Mouse (Mus musculus) neural tube, embryonic 12.5 days (tissue): Measurements from ENCODE around the gene Mdm4. TPM values are rescaled to one million over a fixed set of nuclear protein-coding genes. Genes with fewer than 3 reads are reported as not detected.
"Not testable (repeated sequence)": the region's sequence is repeated elsewhere in the genome, so short reads cannot be mapped to it uniquely, and the experiment has no call there.

Source experiments
- ATAC-seq: fragments of 200-750 bp; cut with Nextera tagmentation; 2 replicates; pipeline ENCODE4 v1.8.0; 2017; ENCODE audit warnings: low read depth, mild to moderate bottlenecking, moderate TSS enrichment, moderate library complexity; ENCODE audit not compliant: low FRiP score
- H3K27ac ChIP-seq: fragments of 300-500 bp; sonication (generic); 2 replicates; pipeline ENCODE4 v1.5.1; 2016
- H3K27me3 ChIP-seq: fragments of 300-500 bp; sonication (generic); replicated peaks from 2 replicates; pipeline ENCODE4 v1.6.1; 2016; ENCODE audit warnings: mild to moderate bottlenecking
- H3K36me3 ChIP-seq: fragments of 300-500 bp; sonication (generic); 2 replicates; pipeline ENCODE4 v1.6.1; 2016; ENCODE audit warnings: mild to moderate bottlenecking
- H3K4me1 ChIP-seq: fragments of 300-500 bp; sonication (generic); 2 replicates; pipeline ENCODE4 v1.6.1; 2016
- H3K4me2 ChIP-seq: fragments of 300-500 bp; sonication (generic); replicated peaks from 2 replicates; pipeline ENCODE4 v1.6.1; 2016; ENCODE audit warnings: mild to moderate bottlenecking
- H3K4me3 ChIP-seq: fragments of 300-500 bp; sonication (generic); 2 replicates; pipeline ENCODE4 v1.5.1; 2016
- H3K9ac ChIP-seq: fragments of 300-500 bp; sonication (generic); 2 replicates; pipeline ENCODE4 v1.6.1; 2016; ENCODE audit warnings: mild to moderate bottlenecking
- H3K9me3 ChIP-seq: fragments of 300-500 bp; sonication (generic); 2 replicates; pipeline ENCODE4 v1.6.1; 2016; ENCODE audit warnings: mild to moderate bottlenecking
- WGBS: fragments of 180-500 bp; shearing (Covaris S2); methylation state at CpG from one replicate; pipeline ENCODE4 v1.1.7; 2016; 5-methylcytosine and 5-hydroxymethylcytosine counted together
- polyA plus RNA-seq: library from polyadenylated mRNA; unstranded; fragments of >200 nt; fragmentation: Nextera tagmentation; extraction: Ambion mirVana; gene quantifications from 2 replicates; pipeline ENCODE4 v1.2.1, GENCODE M21; 2016

Gene Mdm4
- polyA plus RNA-seq, 1 experiment from 2014 or later, result 39.2 TPM

- peak overlapping the region; percentile 88 for H3K4me3 ChIP-seq
- 0 out of 2 replicates have a peak overlapping the region, but pooled peaks have one; percentile 50 for H3K9ac ChIP-seq
- WGBS, result 43% methylated on average over 19 of the region's 23 CpGs
- not testable (repeated sequence) for H3K27ac ChIP-seq, ATAC-seq, H3K4me1 ChIP-seq, H3K36me3 ChIP-seq, H3K27me3 ChIP-seq, H3K9me3 ChIP-seq
- H3K4me2 ChIP-seq, result peak overlapping the region; percentile 63
Observed at GRCm38 (mm10) chr1:133025796-133026190, 4.6 kb downstream of the Mdm4 start.

GRCm38 (mm10) chr1:133025051-133025795, 5.1 kb downstream of the Mdm4 start:
- H3K4me2 ChIP-seq, result peak overlapping the region; percentile 63
- WGBS, result under 1% methylated on average over 40 of the region's 40 CpGs
- no peaks in the 10 kb centered on the region; the same call in 1 of the 2 replicates for H3K36me3 ChIP-seq
- H3K4me3 ChIP-seq, result peak overlapping the region; percentile 88
- H3K9me3 ChIP-seq, result no peaks in the 10 kb centered on the region
- H3K4me1 ChIP-seq, result 0 out of 2 replicates have a peak, but pooled peaks cover 4% of the 10 kb centered on the region
- peak overlapping the region; percentile 81 for H3K27ac ChIP-seq
- ATAC-seq, result peak; percentile 94
- no peaks in the 10 kb centered on the region for H3K27me3 ChIP-seq
- H3K9ac ChIP-seq, result peak overlapping the region; percentile 84

GRCm38 (mm10) chr1:133024426-133024825, 5.9 kb downstream of the Mdm4 start:
- H3K9me3 ChIP-seq, result no peaks in the 10 kb centered on the region
- H3K27me3 ChIP-seq, result no peaks in the 10 kb centered on the region
- no peak overlapping the region for H3K27ac ChIP-seq
- peak overlapping the region; percentile 63 for H3K4me2 ChIP-seq
- H3K36me3 ChIP-seq, result no peaks in the 10 kb centered on the region; the same call in 1 of the 2 replicates
- ATAC-seq, result peak; percentile 35; the same call in 1 of the 2 replicates
- 47% methylated on average over 7 of the region's 7 CpGs for WGBS
- H3K4me1 ChIP-seq, result 0 out of 2 replicates have a peak, but pooled peaks cover 4% of the 10 kb centered on the region
- H3K4me3 ChIP-seq, result peak overlapping the region; percentile 88
- peak overlapping the region; percentile 84 for H3K9ac ChIP-seq

DNA sequence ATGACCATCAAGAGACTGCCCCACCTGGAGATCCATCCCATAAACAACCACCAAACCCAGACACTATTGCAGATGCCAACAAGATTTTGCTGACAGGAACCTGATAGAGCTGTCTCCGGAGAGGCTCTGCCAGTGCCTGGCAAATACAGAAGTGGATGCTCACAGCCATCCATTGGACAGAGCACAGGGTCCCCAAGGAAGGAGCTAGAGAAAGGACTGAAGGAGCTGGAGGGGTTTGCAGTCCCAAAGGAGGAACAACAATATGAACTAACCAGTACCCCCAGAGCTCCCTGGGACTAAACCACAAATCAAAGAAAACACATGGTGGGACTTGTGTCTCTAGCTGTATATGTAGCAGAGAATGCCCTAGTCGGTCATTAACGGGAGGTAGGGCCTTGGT, 6.6 kb downstream of the Mdm4 start:
- H3K4me3 ChIP-seq, ATAC-seq, H3K9ac ChIP-seq, H3K36me3 ChIP-seq, H3K9me3 ChIP-seq, H3K27ac ChIP-seq, H3K27me3 ChIP-seq, H3K4me1 ChIP-seq: not testable (repeated sequence)
- WGBS, result 94% methylated on average over 3 of the region's 3 CpGs
- H3K4me2 ChIP-seq, result peak overlapping the region; percentile 63

DNA sequence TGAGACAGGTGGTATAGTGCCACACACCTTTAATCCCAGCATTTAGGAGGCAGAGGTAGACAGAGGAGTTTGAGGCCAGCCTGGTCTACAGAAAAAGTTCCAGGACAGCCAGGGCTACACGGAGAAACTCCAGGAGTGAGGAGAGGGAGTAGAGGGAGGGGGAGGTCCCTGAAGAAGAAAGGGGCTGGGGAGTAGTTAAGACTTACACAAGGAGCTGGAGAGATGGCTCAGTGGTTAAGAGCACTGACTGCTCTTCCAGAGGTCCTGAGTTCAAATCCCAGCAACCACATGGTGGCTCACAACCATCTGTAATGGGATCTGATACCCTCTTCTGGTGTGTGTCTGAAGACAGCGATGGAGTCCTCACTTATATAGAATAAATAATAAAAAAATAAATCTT, 8.4 kb downstream of the Mdm4 start:
- H3K9ac ChIP-seq, result not testable (repeated sequence)
- 96% methylated on average over 2 of the region's 2 CpGs for WGBS

GRCm38 (mm10) chr1:133021391-133021790, 9.0 kb downstream of the Mdm4 start:
- Histone ChIP-seq H3K9ac (no peak overlapping the region), H3K36me3 (peaks cover 19% of the 10 kb centered on the region), H3K4me1 (0 out of 2 replicates have a peak, but pooled peaks cover 4% of the 10 kb centered on the region), H3K27ac (no peak overlapping the region), H3K27me3 (no peaks in the 10 kb centered on the region), H3K4me3 (no peak overlapping the region), H3K9me3 (no peaks in the 10 kb centered on the region), H3K4me2 (no peak overlapping the region)
- 93% methylated on average over 7 of the region's 7 CpGs for WGBS
- no peak for ATAC-seq

More for the DNA sequence above, 8.4 kb downstream of the Mdm4 start:
- H3K4me2 ChIP-seq, H3K27ac ChIP-seq, H3K4me3 ChIP-seq, H3K9me3 ChIP-seq, H3K4me1 ChIP-seq, ATAC-seq, H3K27me3 ChIP-seq: not testable (repeated sequence)
- H3K36me3 ChIP-seq, result peaks cover 18% of the 10 kb centered on the region

DNA sequence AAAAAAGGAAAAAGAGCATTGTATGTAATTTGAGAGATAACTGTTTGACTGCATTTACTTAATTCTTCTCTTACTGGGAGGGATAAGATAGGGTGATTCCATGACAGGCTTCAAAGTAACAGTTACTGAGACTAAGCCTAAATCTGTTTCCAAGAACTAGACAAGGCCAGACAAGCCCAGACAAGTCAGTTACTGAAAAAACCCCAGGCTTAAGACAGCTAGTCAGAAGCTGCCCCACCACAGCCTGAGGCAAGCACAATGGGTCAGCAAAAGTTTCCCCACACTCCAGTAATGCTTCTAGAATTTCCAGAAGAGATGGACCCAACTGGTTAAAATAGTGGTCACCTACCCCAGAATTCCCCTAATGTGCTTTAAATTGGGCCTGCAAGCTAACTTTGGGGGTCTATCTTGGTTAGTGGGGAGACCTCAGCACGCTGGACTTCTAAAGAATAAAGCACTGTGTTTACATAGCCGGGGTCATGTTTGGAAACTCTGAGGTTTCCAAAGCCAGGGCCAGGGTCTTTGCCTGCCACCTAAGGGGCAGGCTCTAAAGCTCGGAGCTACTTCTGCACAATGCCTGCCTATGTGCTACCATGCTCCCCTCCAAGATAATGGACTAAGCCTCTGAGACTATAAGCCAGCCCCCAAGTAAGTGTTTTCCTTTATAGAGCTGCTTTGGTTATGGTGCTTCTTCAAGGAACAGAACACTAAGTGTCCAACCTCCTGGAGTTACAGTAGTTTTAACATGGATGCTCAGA, 10.0 kb downstream of the Mdm4 start:
- Histone ChIP-seq H3K27ac (no peak overlapping the region), H3K4me1 (0 out of 2 replicates have a peak, but pooled peaks cover 4% of the 10 kb centered on the region), H3K36me3 (peaks cover 27% of the 10 kb centered on the region), H3K9ac (no peak overlapping the region), H3K27me3 (no peaks in the 10 kb centered on the region), H3K9me3 (no peaks in the 10 kb centered on the region), H3K4me3 (no peak overlapping the region), H3K4me2 (no peak overlapping the region)
- ATAC-seq, result no peak
- WGBS, result 65% methylated on average over 3 of the region's 3 CpGs

GRCm38 (mm10) chr1:133019312-133019711, 11.0 kb downstream of the Mdm4 start:
- Histone ChIP-seq H3K9me3 (no peaks in the 10 kb centered on the region), H3K27ac (no peak overlapping the region), H3K9ac (no peak overlapping the region), H3K36me3 (peaks cover 36% of the 10 kb centered on the region), H3K4me1 (0 out of 2 replicates have a peak, but pooled peaks cover under 1% of the 10 kb centered on the region), H3K4me3 (no peak overlapping the region), H3K27me3 (no peaks in the 10 kb centered on the region), H3K4me2 (no peak overlapping the region)
- no peak for ATAC-seq

- H3K4me3 ChIP-seq, result no peak overlapping the region
Observed at GRCm38 (mm10) chr1:133018580-133018979, 11.8 kb downstream of the Mdm4 start.

DNA sequence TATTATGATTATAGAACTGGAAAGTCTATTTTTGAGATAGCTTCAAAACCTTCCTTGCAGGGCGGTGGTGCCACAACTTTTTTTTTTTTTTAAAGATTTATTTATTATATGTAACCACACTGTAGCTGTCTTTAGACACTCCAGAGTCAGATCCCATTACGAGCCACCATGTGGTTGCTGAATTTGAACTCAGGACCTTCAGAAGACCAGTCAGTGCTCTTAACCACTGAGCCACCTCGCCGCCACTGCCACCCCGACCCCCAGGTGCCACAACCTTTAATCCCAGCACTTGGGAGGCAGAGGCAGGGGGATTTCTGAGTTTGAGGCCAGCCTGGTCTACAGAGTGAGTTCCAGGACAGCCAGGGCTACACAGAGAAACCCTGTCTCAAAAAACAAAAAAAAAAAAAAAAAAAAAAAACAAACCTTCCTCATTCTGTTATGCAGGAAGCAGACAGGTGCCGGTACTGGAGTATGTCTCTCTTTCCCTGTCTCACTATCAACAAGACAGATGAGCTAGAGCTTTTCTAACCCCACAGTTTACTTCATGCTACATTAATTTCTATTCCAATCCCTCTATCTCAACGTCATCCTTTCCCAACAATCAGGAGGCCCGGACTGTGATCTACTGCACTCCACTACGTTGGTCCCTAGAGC, 13.5 kb downstream of the Mdm4 start:
- Histone ChIP-seq H3K9me3 (no peaks in the 10 kb centered on the region), H3K9ac (no peak overlapping the region), H3K27me3 (no peaks in the 10 kb centered on the region), H3K4me3 (no peak overlapping the region), H3K36me3 (peaks cover 52% of the 10 kb centered on the region), H3K4me2 (no peak overlapping the region), H3K4me1 (no peaks in the 10 kb centered on the region), H3K27ac (no peak overlapping the region)
- ATAC-seq, result no peak
- 92% methylated on average over 9 of the region's 9 CpGs for WGBS

More at GRCm38 (mm10) chr1:133018580-133018979, 11.8 kb downstream of the Mdm4 start:
- H3K27ac ChIP-seq, result no peak overlapping the region
- no peaks in the 10 kb centered on the region for H3K27me3 ChIP-seq
- H3K9me3 ChIP-seq, result no peaks in the 10 kb centered on the region
- no peak for ATAC-seq
- 89% methylated on average over 2 of the region's 2 CpGs for WGBS
- H3K4me1 ChIP-seq, result no peaks in the 10 kb centered on the region
- peaks cover 41% of the 10 kb centered on the region for H3K36me3 ChIP-seq
- no peak overlapping the region for H3K9ac ChIP-seq
- H3K4me2 ChIP-seq, result no peak overlapping the region

GRCm38 (mm10) chr1:133014196-133014595, 16.2 kb downstream of the Mdm4 start:
- no peak overlapping the region for H3K9ac ChIP-seq
- no peak overlapping the region for H3K4me3 ChIP-seq
- ATAC-seq, result no peak
- no peaks in the 10 kb centered on the region for H3K9me3 ChIP-seq
- H3K27ac ChIP-seq, result no peak overlapping the region
- H3K4me1 ChIP-seq, result no peaks in the 10 kb centered on the region
- 95% methylated on average over 1 of the region's 1 CpGs for WGBS
- H3K4me2 ChIP-seq, result no peak overlapping the region
- H3K36me3 ChIP-seq, result peaks cover 66% of the 10 kb centered on the region
- no peaks in the 10 kb centered on the region for H3K27me3 ChIP-seq

GRCm38 (mm10) chr1:133013331-133013730, 17.0 kb downstream of the Mdm4 start:
- Histone ChIP-seq H3K4me3 (no peak overlapping the region), H3K9ac (no peak overlapping the region), H3K4me2 (no peak overlapping the region), H3K27ac (no peak overlapping the region), H3K36me3 (peaks cover 62% of the 10 kb centered on the region), H3K9me3 (no peaks in the 10 kb centered on the region), H3K4me1 (no peaks in the 10 kb centered on the region), H3K27me3 (no peaks in the 10 kb centered on the region)
- ATAC-seq, result no peak
